Mouse (Mus musculus): ENCODE measurements around the gene Arhgap10. TPM values are rescaled to one million over a fixed set of nuclear protein-coding genes. Genes with fewer than 3 reads are reported as not detected.
A peak's percentile ranks its signal among the peaks of the same experiment; 100 is the strongest.

The Arhgap10 gene
- polyA plus RNA-seq, 1 experiment = 17.6 TPM

- Histone ChIP-seq H3K79me3 (ENCODE audit: low read depth) (peaks cover 9% of the 10 kb centered on the region), H3K36me3 (ENCODE audit: control insufficient read depth, insufficient read depth) (no peaks in the 10 kb centered on the region), H3K27me3 (ENCODE audit: control insufficient read depth, insufficient read depth, insufficient read length) (no peaks in the 10 kb centered on the region), H3K4me3 (ENCODE audit: insufficient read depth, poor library complexity, severe bottlenecking) (no peak overlapping the region), H3K79me2 (ENCODE audit: control insufficient read depth, insufficient read depth) (peaks cover 12% of the 10 kb centered on the region), H3ac (ENCODE audit: control insufficient read depth, insufficient read length, low read depth) (no peak overlapping the region)
- TF ChIP-seq CEBPB (IDR thresholded peaks at IDR 0.05; ENCODE audit: low read depth) = no peak
- no peak for TF ChIP-seq USF1 (IDR thresholded peaks at IDR 0.05; ENCODE audit: low read depth)
- no peak for TF ChIP-seq FOSL1 (IDR thresholded peaks at IDR 0.05; ENCODE audit: insufficient read depth, low read length, poor library complexity, severe bottlenecking)
- no peak for TF ChIP-seq CTCF (IDR thresholded peaks at IDR 0.05; ENCODE audit: control insufficient read depth, insufficient read depth, insufficient read length)
- no peak for TF ChIP-seq MYOD1 (IDR thresholded peaks at IDR 0.05; ENCODE audit: control insufficient read depth, insufficient read length, low read depth)
- no peak for TF ChIP-seq MAX (IDR thresholded peaks at IDR 0.05)
- no peak for TF ChIP-seq MYOG (IDR thresholded peaks at IDR 0.05; ENCODE audit: control insufficient read depth, extremely low read depth, insufficient read length)
These were observed 27.9 kb upstream of the Arhgap10 start for GRCm38 (mm10) chr8:77545616-77546015.

GRCm38 (mm10) chr8:77544428-77544827, 26.7 kb upstream of the Arhgap10 start:
- Histone ChIP-seq H3K27me3 (ENCODE audit: control insufficient read depth, insufficient read depth, insufficient read length) (no peaks in the 10 kb centered on the region), H3ac (ENCODE audit: control insufficient read depth, insufficient read length, low read depth) (no peak overlapping the region), H3K4me3 (ENCODE audit: insufficient read depth, poor library complexity, severe bottlenecking) (no peak overlapping the region), H3K36me3 (ENCODE audit: control insufficient read depth, insufficient read depth) (no peaks in the 10 kb centered on the region), H3K79me2 (ENCODE audit: control insufficient read depth, insufficient read depth) (peaks cover 1% of the 10 kb centered on the region), H3K79me3 (ENCODE audit: low read depth) (no peaks in the 10 kb centered on the region)
- TF ChIP-seq USF1 (IDR thresholded peaks at IDR 0.05; ENCODE audit: low read depth) (no peak), MYOD1 (IDR thresholded peaks at IDR 0.05; ENCODE audit: control insufficient read depth, insufficient read length, low read depth) (no peak)

GRCm38 (mm10) chr8:77543152-77543777, 25.5 kb upstream of the Arhgap10 start:
- H3K79me2 ChIP-seq (ENCODE audit: control insufficient read depth, insufficient read depth) = no peaks in the 10 kb centered on the region
- no peak for TF ChIP-seq FOSL1 (IDR thresholded peaks at IDR 0.05; ENCODE audit: insufficient read depth, low read length, poor library complexity, severe bottlenecking)
- TF ChIP-seq MYOD1 (IDR thresholded peaks at IDR 0.05; ENCODE audit: control insufficient read depth, insufficient read length, low read depth) = no peak
- no peak for TF ChIP-seq MAX (IDR thresholded peaks at IDR 0.05)
- no peak for TF ChIP-seq CTCF (IDR thresholded peaks at IDR 0.05; ENCODE audit: control insufficient read depth, insufficient read depth, insufficient read length)
- no peak for TF ChIP-seq CEBPB (IDR thresholded peaks at IDR 0.05; ENCODE audit: low read depth)
- no peak for TF ChIP-seq USF1 (IDR thresholded peaks at IDR 0.05; ENCODE audit: low read depth)
- TF ChIP-seq MYOG (IDR thresholded peaks at IDR 0.05; ENCODE audit: control insufficient read depth, extremely low read depth, insufficient read length) = no peak

GRCm38 (mm10) chr8:77538256-77538655, 20.5 kb upstream of the Arhgap10 start:
- TF ChIP-seq MAX (IDR thresholded peaks at IDR 0.05) (no peak), FOSL1 (IDR thresholded peaks at IDR 0.05; ENCODE audit: insufficient read depth, low read length, poor library complexity, severe bottlenecking) (no peak), CTCF (IDR thresholded peaks at IDR 0.05; ENCODE audit: control insufficient read depth, insufficient read depth, insufficient read length) (no peak), MYOD1 (IDR thresholded peaks at IDR 0.05; ENCODE audit: control insufficient read depth, insufficient read length, low read depth) (no peak), MYOG (IDR thresholded peaks at IDR 0.05; ENCODE audit: control insufficient read depth, extremely low read depth, insufficient read length) (no peak), USF1 (IDR thresholded peaks at IDR 0.05; ENCODE audit: low read depth) (no peak), CEBPB (IDR thresholded peaks at IDR 0.05; ENCODE audit: low read depth) (no peak)
- Histone ChIP-seq H3K4me3 (ENCODE audit: insufficient read depth, poor library complexity, severe bottlenecking) (no peak overlapping the region), H3K79me3 (ENCODE audit: low read depth) (no peaks in the 10 kb centered on the region), H3K36me3 (ENCODE audit: control insufficient read depth, insufficient read depth) (no peaks in the 10 kb centered on the region), H3K79me2 (ENCODE audit: control insufficient read depth, insufficient read depth) (no peaks in the 10 kb centered on the region), H3K27me3 (ENCODE audit: control insufficient read depth, insufficient read depth, insufficient read length) (no peaks in the 10 kb centered on the region), H3ac (ENCODE audit: control insufficient read depth, insufficient read length, low read depth) (no peak overlapping the region)

More at GRCm38 (mm10) chr8:77543152-77543777, 25.5 kb upstream of the Arhgap10 start:
- Histone ChIP-seq H3K36me3 (ENCODE audit: control insufficient read depth, insufficient read depth) (no peaks in the 10 kb centered on the region), H3ac (ENCODE audit: control insufficient read depth, insufficient read length, low read depth) (no peak overlapping the region), H3K27me3 (ENCODE audit: control insufficient read depth, insufficient read depth, insufficient read length) (no peaks in the 10 kb centered on the region), H3K4me3 (ENCODE audit: insufficient read depth, poor library complexity, severe bottlenecking) (no peak overlapping the region), H3K79me3 (ENCODE audit: low read depth) (no peaks in the 10 kb centered on the region)

GRCm38 (mm10) chr8:77536821-77537220, 19.1 kb upstream of the Arhgap10 start:
- Histone ChIP-seq H3K79me2 (ENCODE audit: control insufficient read depth, insufficient read depth) (no peaks in the 10 kb centered on the region), H3ac (ENCODE audit: control insufficient read depth, insufficient read length, low read depth) (no peak overlapping the region), H3K27me3 (ENCODE audit: control insufficient read depth, insufficient read depth, insufficient read length) (no peaks in the 10 kb centered on the region), H3K4me3 (ENCODE audit: insufficient read depth, poor library complexity, severe bottlenecking) (no peak overlapping the region), H3K79me3 (ENCODE audit: low read depth) (no peaks in the 10 kb centered on the region), H3K36me3 (ENCODE audit: control insufficient read depth, insufficient read depth) (no peaks in the 10 kb centered on the region)
- TF ChIP-seq MAX (IDR thresholded peaks at IDR 0.05) = no peak
- no peak for TF ChIP-seq MYOD1 (IDR thresholded peaks at IDR 0.05; ENCODE audit: control insufficient read depth, insufficient read length, low read depth)
- no peak for TF ChIP-seq CEBPB (IDR thresholded peaks at IDR 0.05; ENCODE audit: low read depth)
- no peak for TF ChIP-seq CTCF (IDR thresholded peaks at IDR 0.05; ENCODE audit: control insufficient read depth, insufficient read depth, insufficient read length)

- no peak overlapping the region for H3ac ChIP-seq (ENCODE audit: control insufficient read depth, insufficient read length, low read depth)
- TF ChIP-seq USF1 (IDR thresholded peaks at IDR 0.05; ENCODE audit: low read depth) (no peak), MYOG (IDR thresholded peaks at IDR 0.05; ENCODE audit: control insufficient read depth, extremely low read depth, insufficient read length) (no peak), CTCF (IDR thresholded peaks at IDR 0.05; ENCODE audit: control insufficient read depth, insufficient read depth, insufficient read length) (peak; percentile 40)
- H3K79me3 ChIP-seq (ENCODE audit: low read depth) = no peaks in the 10 kb centered on the region
- no peaks in the 10 kb centered on the region for H3K79me2 ChIP-seq (ENCODE audit: control insufficient read depth, insufficient read depth)
- H3K27me3 ChIP-seq (ENCODE audit: control insufficient read depth, insufficient read depth, insufficient read length) = no peaks in the 10 kb centered on the region
- no peaks in the 10 kb centered on the region for H3K36me3 ChIP-seq (ENCODE audit: control insufficient read depth, insufficient read depth)
- no peak overlapping the region for H3K4me3 ChIP-seq (ENCODE audit: insufficient read depth, poor library complexity, severe bottlenecking)
These were observed 17.4 kb upstream of the Arhgap10 start for GRCm38 (mm10) chr8:77535026-77535595.
